Mouse (Mus musculus) olfactory bulb, adult 2 months (tissue): Measurements from ENCODE around the gene Gm20521.

Source experiments
- CTCF ChIP-seq: fragments of 200-500 bp; IDR thresholded peaks from 2 replicates; pipeline ENCODE4 v1.5.1; 2012; ENCODE audit warnings: low read depth, mild to moderate bottlenecking, low read length, moderate library complexity; ENCODE audit not compliant: insufficient read depth
- POLR2A ChIP-seq: fragments of 200-500 bp; IDR thresholded peaks from 2 replicates; pipeline ENCODE4 v1.6.1; 2012; ENCODE audit warnings: mild to moderate bottlenecking, low read depth, low read length, moderate library complexity; ENCODE audit not compliant: insufficient read depth

DNA sequence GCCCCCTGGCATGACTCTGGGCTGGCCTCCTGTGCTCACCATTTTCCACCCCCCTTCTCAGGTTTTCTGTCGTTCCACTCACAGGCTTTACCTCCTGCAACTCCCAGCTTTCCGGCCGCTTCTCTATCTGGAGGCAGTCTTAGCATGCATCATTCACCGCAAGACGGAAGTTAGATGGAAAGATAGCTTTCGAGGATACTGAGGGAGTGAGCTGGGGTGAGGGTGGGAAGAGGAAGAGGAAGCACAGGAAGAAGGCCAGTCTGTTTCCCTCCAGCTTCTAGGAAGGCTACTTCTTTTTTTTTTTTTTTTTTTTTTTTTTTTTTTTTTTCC is 53.6 kb downstream of the Gm20521 start:
- no peak for TF ChIP-seq CTCF
- TF ChIP-seq POLR2A = no peak
